23 mouse cellular contexts compared by ENCODE assay signal in genomic region chr17:11996311-11996710, GRCm38 (mm10).
DNase-seq lines count a peak whose midpoint lies in the region; ATAC-seq lines count a peak whose summit lies in the region.
"Had no signal": no experiment of that assay in that cellular context is flagged by ENCODE, and none has a peak within 500 bp of the region (broad histone marks: within the 10 kb centered on the region; RNA-seq: fewer than 3 reads in every experiment).

No protein-coding gene starts in this region.

- H3K27me3 ChIP-seq in heart, embryonic 11.5 days (ENCODE audit: control insufficient read depth, insufficient read depth, low read length) = 0 out of 2 replicates have a peak, but pooled peaks cover 2% of the 10 kb centered on the region
- H3K27me3 ChIP-seq in liver, embryonic 11.5 days (replicated peaks; ENCODE audit: control insufficient read depth, insufficient read depth, low read length) = 0 out of 2 replicates have a peak, but pooled peaks cover 2% of the 10 kb centered on the region
- H3K27me3 ChIP-seq: embryonic facial prominence, embryonic 12.5 days; forebrain, embryonic 15.5 days; hindbrain, embryonic 12.5 days; lung, embryonic 15.5 days had no signal

- H3K4me1 ChIP-seq in heart, embryonic 11.5 days (ENCODE audit: control insufficient read depth, insufficient read depth, low read length) = peaks cover 4% of the 10 kb centered on the region; the same call in 1 of the 2 replicates
- H3K4me1 ChIP-seq in liver, embryonic 11.5 days (replicated peaks; ENCODE audit: control insufficient read depth, insufficient read depth, low read length) = peaks cover 2% of the 10 kb centered on the region; the same call in 1 of the 2 replicates

- H3K36me3 ChIP-seq in heart, embryonic 11.5 days (ENCODE audit: control insufficient read depth, insufficient read depth, low read length) = no peaks in the 10 kb centered on the region
- no peaks in the 10 kb centered on the region for H3K36me3 ChIP-seq in liver, embryonic 11.5 days (ENCODE audit: control insufficient read depth, insufficient read depth, low read length)
- H3K36me3 ChIP-seq: embryonic facial prominence, embryonic 12.5 days; forebrain, embryonic 15.5 days; hindbrain, embryonic 12.5 days; lung, embryonic 15.5 days had no signal

- H3K4me3 ChIP-seq in heart, embryonic 11.5 days (ENCODE audit: low read depth, low read length) = no peak overlapping the region
- H3K4me3 ChIP-seq in liver, embryonic 11.5 days (ENCODE audit: low read depth, low read length) = no peak overlapping the region
- H3K4me3 ChIP-seq: embryonic facial prominence, embryonic 12.5 days; forebrain, embryonic 15.5 days; hindbrain, embryonic 12.5 days; layer of hippocampus, adult 2 months; left cerebral cortex, adult 2 months; lung, embryonic 15.5 days; megakaryocyte, embryonic 14.5 days had no signal

- ATAC-seq in heart, embryonic 11.5 days (replicated peaks; ENCODE audit: insufficient number of reproducible peaks, low FRiP score, low TSS enrichment) = peak; percentile 72; the same call in 1 of the 2 replicates
- peak; percentile 92 for ATAC-seq in liver, embryonic 11.5 days (replicated peaks; ENCODE audit: low FRiP score)
- peak; percentile 91 for ATAC-seq in megakaryocyte-erythroid progenitor cell, adult 5-6 weeks (replicated peaks; ENCODE audit: low FRiP score, low TSS enrichment, poor library complexity, severe bottlenecking)
- ATAC-seq: forebrain, embryonic 15.5 days; midbrain, embryonic 16.5 days had no signal

- no peaks in the 10 kb centered on the region for H3K9me3 ChIP-seq in heart, embryonic 11.5 days (replicated peaks; ENCODE audit: control insufficient read depth, low read length)
- H3K9me3 ChIP-seq in liver, embryonic 11.5 days (ENCODE audit: control insufficient read depth, low read length) = no peaks in the 10 kb centered on the region
- H3K9me3 ChIP-seq: embryonic facial prominence, embryonic 12.5 days; forebrain, embryonic 15.5 days; hindbrain, embryonic 12.5 days; lung, embryonic 15.5 days; megakaryocyte, embryonic 14.5 days had no signal

- no peak for DNase-seq in heart, adult 8-10 months (ENCODE audit: low spot score)
- DNase-seq in MEL-GATA-1-ER (ENCODE audit: extremely low read depth, low read depth) = peak; percentile 91
- DNase-seq in liver, embryonic 11.5 days (ENCODE audit: low spot score) = no peak
- DNase-seq in right cerebral cortex, adult 2 months (ENCODE audit: low spot score in 2 of 2) = no peak
- DNase-seq in cerebellum, postnatal 36 days = no peak
- no peak for DNase-seq in embryo, embryonic 10.5 days (ENCODE audit: low spot score)
- DNase-seq: cerebellum, adult 11 months; cerebellum, postnatal 14 days; gastrocnemius, postnatal 36 days; kidney, adult 11 months; right cerebral cortex, adult 18-20 months; thymus, postnatal 4 days had no signal

- peak overlapping the region; percentile 32 for H3K4me2 ChIP-seq in heart, embryonic 11.5 days
- no peak overlapping the region for H3K4me2 ChIP-seq in liver, embryonic 11.5 days
- H3K4me2 ChIP-seq: embryonic facial prominence, embryonic 12.5 days; forebrain, embryonic 15.5 days; hindbrain, embryonic 12.5 days; lung, embryonic 15.5 days had no signal

- H3K27ac ChIP-seq in heart, embryonic 11.5 days (ENCODE audit: low read depth, low read length) = no peak overlapping the region
- H3K27ac ChIP-seq in liver, embryonic 11.5 days (ENCODE audit: low read depth, low read length) = no peak overlapping the region
- H3K27ac ChIP-seq: embryonic facial prominence, embryonic 12.5 days; forebrain, embryonic 15.5 days; hindbrain, embryonic 12.5 days; kidney, postnatal 0 days; layer of hippocampus, adult 2 months; left cerebral cortex, adult 2 months; lung, embryonic 15.5 days had no signal

- 12% methylated on average over 9 of the region's 9 CpGs for WGBS in heart, embryonic 11.5 days (ENCODE audit: insufficient replicate concordance)
- 22% methylated on average over 9 of the region's 9 CpGs for WGBS in liver, embryonic 11.5 days

- no peak overlapping the region for H3K9ac ChIP-seq in heart, embryonic 11.5 days (ENCODE audit: low read depth, low read length)
- no peak overlapping the region for H3K9ac ChIP-seq in liver, embryonic 11.5 days (ENCODE audit: low read depth, low read length)
- H3K9ac ChIP-seq: embryonic facial prominence, embryonic 12.5 days; forebrain, embryonic 15.5 days; hindbrain, embryonic 12.5 days; lung, embryonic 15.5 days had no signal
